In genomic region chr12:9475836-9476235, GRCm38 (mm10) we compare ENCODE assay signal across 26 mouse cellular contexts.
A peak's percentile ranks its signal among the peaks of the same experiment; 100 is the strongest.
DNase-seq lines count a peak whose midpoint lies in the region; ATAC-seq and TF ChIP-seq lines count a peak whose summit lies in the region.
"Had no signal": no experiment of that assay in that cellular context is flagged by ENCODE, and none has a peak within 500 bp of the region (broad histone marks: within the 10 kb centered on the region; RNA-seq: fewer than 3 reads in every experiment).

No protein-coding gene starts in this region.

- no peaks in the 10 kb centered on the region for H3K9me3 ChIP-seq in forebrain, embryonic 14.5 days (replicated peaks; ENCODE audit: control insufficient read depth, low read length)
- no peaks in the 10 kb centered on the region for H3K9me3 ChIP-seq in forebrain, embryonic 16.5 days (ENCODE audit: control insufficient read depth, low read length)
- H3K9me3 ChIP-seq: forebrain, embryonic 13.5 days; G1E; hindbrain, embryonic 10.5 days; liver, embryonic 15.5 days; lung, embryonic 15.5 days; stomach, embryonic 15.5 days had no signal

- ATAC-seq in forebrain, embryonic 14.5 days = no peak
- ATAC-seq in forebrain, embryonic 16.5 days = no peak
- ATAC-seq: activated CD4-positive, CD25-positive, alpha-beta regulatory T cell, adult 4 months; forebrain, embryonic 13.5 days; hindbrain, embryonic 16.5 days; intestine, embryonic 16.5 days had no signal

- no peak overlapping the region for H3K27ac ChIP-seq in forebrain, embryonic 14.5 days (ENCODE audit: low read depth, low read length)
- H3K27ac ChIP-seq in forebrain, embryonic 16.5 days (ENCODE audit: low read length) = no peak overlapping the region
- H3K27ac ChIP-seq in kidney, adult 2 months (ENCODE audit: insufficient read depth, low read depth, low read length) = no peak overlapping the region
- H3K27ac ChIP-seq: forebrain, embryonic 13.5 days; hindbrain, embryonic 10.5 days; liver, embryonic 15.5 days; lung, embryonic 15.5 days; stomach, embryonic 15.5 days had no signal

- H3K27me3 ChIP-seq in forebrain, embryonic 14.5 days (replicated peaks; ENCODE audit: control insufficient read depth, insufficient read depth, low read length) = no peaks in the 10 kb centered on the region
- no peaks in the 10 kb centered on the region for H3K27me3 ChIP-seq in forebrain, embryonic 16.5 days (replicated peaks; ENCODE audit: control insufficient read depth, insufficient read depth, low read length)
- no peaks in the 10 kb centered on the region for H3K27me3 ChIP-seq in kidney, adult 2 months (replicated peaks; ENCODE audit: control insufficient read depth, insufficient read depth, low read length)
- H3K27me3 ChIP-seq: CH12.LX; forebrain, embryonic 13.5 days; liver, embryonic 15.5 days; lung, embryonic 15.5 days; stomach, embryonic 15.5 days had no signal

- no peak overlapping the region for H3K9ac ChIP-seq in forebrain, embryonic 14.5 days (ENCODE audit: low read length)
- no peak overlapping the region for H3K9ac ChIP-seq in forebrain, embryonic 16.5 days (replicated peaks; ENCODE audit: low read depth, low read length)
- H3K9ac ChIP-seq: forebrain, embryonic 13.5 days; liver, embryonic 15.5 days; lung, embryonic 15.5 days; stomach, embryonic 15.5 days had no signal

- H3K4me2 ChIP-seq in forebrain, embryonic 14.5 days (ENCODE audit: low read length) = no peak overlapping the region
- H3K4me2 ChIP-seq in forebrain, embryonic 16.5 days (ENCODE audit: low read length) = no peak overlapping the region
- H3K4me2 ChIP-seq: forebrain, embryonic 13.5 days; liver, embryonic 15.5 days; lung, embryonic 15.5 days; midbrain, embryonic 11.5 days; stomach, embryonic 15.5 days had no signal

- DNase-seq in forebrain, embryonic 14.5 days (ENCODE audit: low spot score) = peak; percentile 0
- peak; percentile 43 for DNase-seq in kidney, adult 2 months
- DNase-seq in kidney, postnatal 10 days = no peak
- peak; percentile 52 for DNase-seq in 3T3-L1 (ENCODE audit: low read depth, low spot score)
- peak; percentile 11 for DNase-seq in brain, adult 2 months (ENCODE audit: low read depth, low spot score)
- no peak for DNase-seq in Muller cell, postnatal 12 days (ENCODE audit: inconsistent ontology term)
- DNase-seq: B cell, adult 2 months; cerebellum, adult 11-12 months; cerebellum, postnatal 10 days; gastrocnemius, postnatal 14 days; kidney, postnatal 36 days; liver; right cerebral cortex, postnatal 4 days; thymus, postnatal 25 days had no signal

- no peak for TF ChIP-seq POLR2A in kidney, adult 2 months (IDR thresholded peaks at IDR 0.05; ENCODE audit: low read depth, low read length)

- H3K36me3 ChIP-seq in forebrain, embryonic 14.5 days (ENCODE audit: control insufficient read depth, insufficient read depth, low read length) = no peaks in the 10 kb centered on the region
- no peaks in the 10 kb centered on the region for H3K36me3 ChIP-seq in forebrain, embryonic 16.5 days (ENCODE audit: control insufficient read depth, insufficient read depth)
- H3K36me3 ChIP-seq in kidney, adult 2 months (ENCODE audit: control insufficient read depth, insufficient read depth, low read length) = no peaks in the 10 kb centered on the region
- H3K36me3 ChIP-seq: G1E; hindbrain, embryonic 10.5 days; liver, embryonic 15.5 days; lung, embryonic 15.5 days; stomach, embryonic 15.5 days had no signal

- TF ChIP-seq CTCF in kidney, adult 2 months (conservative IDR thresholded peaks at IDR 0.05; ENCODE audit: insufficient read depth, insufficient read length, low read depth, low read length) = no peak

- no peak overlapping the region for H3K4me3 ChIP-seq in forebrain, embryonic 14.5 days (ENCODE audit: low read depth, low read length)
- H3K4me3 ChIP-seq in forebrain, embryonic 16.5 days (replicated peaks; ENCODE audit: low read length) = no peak overlapping the region
- H3K4me3 ChIP-seq in kidney, adult 2 months (ENCODE audit: insufficient read depth, low read depth, low read length) = no peak overlapping the region
- H3K4me3 ChIP-seq: forebrain, embryonic 13.5 days; hindbrain, embryonic 10.5 days; liver, embryonic 15.5 days; lung, embryonic 15.5 days; stomach, embryonic 15.5 days had no signal

- no peaks in the 10 kb centered on the region for H3K4me1 ChIP-seq in forebrain, embryonic 14.5 days (ENCODE audit: control insufficient read depth, insufficient read depth, low read length)
- H3K4me1 ChIP-seq in forebrain, embryonic 16.5 days (replicated peaks; ENCODE audit: control insufficient read depth, insufficient read depth, low read length) = no peaks in the 10 kb centered on the region
- no peaks in the 10 kb centered on the region for H3K4me1 ChIP-seq in kidney, adult 2 months (ENCODE audit: control insufficient read depth, insufficient read depth, low read length)
- H3K4me1 ChIP-seq: forebrain, embryonic 13.5 days; hindbrain, embryonic 10.5 days; liver, embryonic 15.5 days; lung, embryonic 15.5 days; stomach, embryonic 15.5 days had no signal

- WGBS in forebrain, embryonic 14.5 days = 83% methylated on average over 2 of the region's 2 CpGs
- 80% methylated on average over 2 of the region's 2 CpGs for WGBS in forebrain, embryonic 16.5 days
- 79% methylated on average over 2 of the region's 2 CpGs for WGBS in kidney, adult 2 months

Comparison
In these comparisons a context has a peak if more than half of its experiments do, and no peak if none do; other contexts are left out.
1. DNase-seq: peak in forebrain, embryonic 14.5 days (single experiment), kidney, adult 2 months (single experiment), 3T3-L1 (single experiment) and brain, adult 2 months (single experiment); none in kidney, postnatal 10 days (single experiment) and Muller cell, postnatal 12 days (single experiment).